Mouse (Mus musculus) CH12.LX (cell line): ENCODE measurements around the gene Zfp287. TPM values are rescaled to one million over a fixed set of nuclear protein-coding genes. Genes with fewer than 3 reads are reported as not detected.

ENCODE experiments used
- DNase-seq: peaks from one replicate; pipeline ENCODE4 v3.0.0-alpha.2; 2013; ENCODE audit errors: extremely low read depth
- H3K27ac ChIP-seq: 2 replicates; pipeline ENCODE4 v1.5.1; 2012; ENCODE audit warnings: low read depth, mild to moderate bottlenecking, control low read depth, moderate library complexity; ENCODE audit not compliant: insufficient read depth
- H3K27me3 ChIP-seq: replicated peaks from 2 replicates; pipeline ENCODE3; 2012; ENCODE audit warnings: inconsistent platforms
- H3K36me3 ChIP-seq, 2 experiments: replicated peaks in 1 of 2; 2 replicates each; pipeline versions ENCODE3 to v1.6.1; 2012; ENCODE audit warnings: inconsistent platforms in 1 of 2, low read length in 1 of 2, mild to moderate bottlenecking in 1 of 2, mixed read lengths in 1 of 2, moderate library complexity in 1 of 2; ENCODE audit not compliant: control insufficient read depth in 1 of 2, insufficient read depth in 1 of 2
- H3K4me1 ChIP-seq, 2 experiments: 2 replicates each; pipeline ENCODE4 v1.6.1; 2012; ENCODE audit warnings: inconsistent platforms in 1 of 2, moderate library complexity in 1 of 2; ENCODE audit not compliant: insufficient read depth in 2 of 2, control insufficient read depth in 1 of 2
- H3K4me2 ChIP-seq: 2 replicates; pipeline ENCODE4 v1.6.1; 2012; ENCODE audit warnings: low read depth, mild to moderate bottlenecking, control low read depth; ENCODE audit not compliant: poor library complexity, insufficient read depth, severe bottlenecking
- H3K4me3 ChIP-seq, 3 experiments: fragments of 150-350 bp in 1 of 3; sonication (generic) in 1 of 3; replicated peaks in 1 of 3; 2 replicates each; pipeline versions ENCODE3 to v1.5.1; 2011 to 2012; ENCODE audit warnings: low read depth in 2 of 3, low read length in 2 of 3, mild to moderate bottlenecking in 2 of 3, moderate library complexity in 2 of 3, control low read depth in 1 of 3, improper control_type of control experiment in 1 of 3, inconsistent platforms in 1 of 3, mixed read lengths in 1 of 3; ENCODE audit not compliant: poor library complexity in 1 of 3
- H3K79me2 ChIP-seq: replicated peaks from 2 replicates; pipeline ENCODE4 v1.6.1; 2012; ENCODE audit warnings: mild to moderate bottlenecking, moderate library complexity; ENCODE audit not compliant: control insufficient read depth, poor library complexity, insufficient read depth, severe bottlenecking; ENCODE audit errors: extremely low read depth
- H3K9ac ChIP-seq: 2 replicates; pipeline ENCODE4 v1.6.1; 2012; ENCODE audit warnings: low read depth, mild to moderate bottlenecking, control low read depth, moderate library complexity; ENCODE audit not compliant: insufficient read depth
- H3K9me3 ChIP-seq: replicated peaks from 2 replicates; pipeline ENCODE3; 2012; ENCODE audit warnings: low read length, inconsistent platforms, mixed read lengths
- CHD1 ChIP-seq: IDR thresholded peaks from 2 replicates; pipeline ENCODE4 v1.6.1; 2012; ENCODE audit warnings: low read depth, low read length, improper control_type of control experiment, inconsistent platforms
- CHD2 ChIP-seq: IDR thresholded peaks from 2 replicates; pipeline ENCODE4 v1.6.1; 2011; ENCODE audit warnings: low read length, improper control_type of control experiment
- CTCF ChIP-seq, 2 experiments: IDR thresholded peaks in 1 of 2; conservative IDR thresholded peaks in 1 of 2; 2 replicates each; pipeline ENCODE4 v1.5.1; 2011 to 2012; ENCODE audit warnings: low read depth in 2 of 2, low read length in 2 of 2, improper control_type of control experiment in 1 of 2, inconsistent platforms in 1 of 2, mild to moderate bottlenecking in 1 of 2, moderate library complexity in 1 of 2
- E2F4 ChIP-seq: IDR thresholded peaks from 2 replicates; pipeline ENCODE4 v1.6.1; 2011; ENCODE audit warnings: low read depth, low read length, improper control_type of control experiment; ENCODE audit not compliant: insufficient replicate concordance
- ELF1 ChIP-seq: IDR thresholded peaks from 2 replicates; pipeline ENCODE4 v1.6.1; 2014; ENCODE audit warnings: low read depth, mild to moderate bottlenecking, inconsistent platforms, low read length, improper control_type of control experiment
- EP300 ChIP-seq: IDR thresholded peaks from 2 replicates; pipeline ENCODE4 v1.6.1; 2011; ENCODE audit warnings: low read length, improper control_type of control experiment
- GABPA ChIP-seq: IDR thresholded peaks from 2 replicates; pipeline ENCODE4 v1.6.1; 2012; ENCODE audit warnings: low read depth, low read length, improper control_type of control experiment, inconsistent platforms; ENCODE audit not compliant: insufficient replicate concordance
- HCFC1 ChIP-seq: IDR thresholded peaks from 2 replicates; pipeline ENCODE4 v1.6.1; 2012; ENCODE audit warnings: low read depth, mild to moderate bottlenecking, inconsistent platforms, low read length, improper control_type of control experiment
- IRF4 ChIP-seq: IDR thresholded peaks from 2 replicates; pipeline ENCODE4 v1.6.1; 2014; ENCODE audit warnings: low read depth, mild to moderate bottlenecking, inconsistent platforms, low read length, improper control_type of control experiment
- JUN ChIP-seq: IDR thresholded peaks from 2 replicates; pipeline ENCODE4 v1.6.1; 2011; ENCODE audit warnings: low read depth, mild to moderate bottlenecking, low read length, improper control_type of control experiment, moderate library complexity; ENCODE audit not compliant: insufficient read depth
- JUND ChIP-seq: conservative IDR thresholded peaks from 2 replicates; pipeline ENCODE4 v1.6.1; 2011; ENCODE audit warnings: low read depth, low read length, improper control_type of control experiment
- MAX ChIP-seq: IDR thresholded peaks from 2 replicates; pipeline ENCODE4 v1.6.1; 2011; ENCODE audit warnings: low read length, improper control_type of control experiment
- MXI1 ChIP-seq: IDR thresholded peaks from 2 replicates; pipeline ENCODE4 v1.6.1; 2011; ENCODE audit warnings: mild to moderate bottlenecking, low read depth, low read length, improper control_type of control experiment
- NELFE ChIP-seq: IDR thresholded peaks from 2 replicates; pipeline ENCODE4 v1.6.1; 2011; ENCODE audit warnings: low read depth, low read length, improper control_type of control experiment
- POLR2A ChIP-seq: IDR thresholded peaks from 2 replicates; pipeline ENCODE4 v1.6.1; 2011; ENCODE audit warnings: low read depth, mild to moderate bottlenecking, improper control_type of control experiment, low read length
- RAD21 ChIP-seq: IDR thresholded peaks from 2 replicates; pipeline ENCODE4 v1.6.1; 2011; ENCODE audit warnings: low read depth, mild to moderate bottlenecking, low read length, improper control_type of control experiment, moderate library complexity
- RCOR1 ChIP-seq: conservative IDR thresholded peaks from 2 replicates; pipeline ENCODE4 v1.6.1; 2012; ENCODE audit warnings: low read depth, mild to moderate bottlenecking, inconsistent platforms, low read length, improper control_type of control experiment
- SMC3 ChIP-seq: IDR thresholded peaks from 2 replicates; pipeline ENCODE4 v1.6.1; 2011; ENCODE audit warnings: low read depth, low read length, improper control_type of control experiment
- UBTF ChIP-seq: IDR thresholded peaks from 2 replicates; pipeline ENCODE4 v1.6.1; 2012; ENCODE audit warnings: low read depth, mild to moderate bottlenecking, inconsistent platforms, low read length, improper control_type of control experiment, moderate library complexity
- ZC3H11A ChIP-seq: IDR thresholded peaks from 2 replicates; pipeline ENCODE4 v1.6.1; 2012; ENCODE audit warnings: low read depth, mild to moderate bottlenecking, inconsistent platforms, low read length, improper control_type of control experiment
- ZMIZ1 ChIP-seq: IDR thresholded peaks from 2 replicates; pipeline ENCODE4 v1.6.1; 2012; ENCODE audit warnings: low read depth, mild to moderate bottlenecking, inconsistent platforms, low read length, improper control_type of control experiment
- ZNF384 ChIP-seq: IDR thresholded peaks from 2 replicates; pipeline ENCODE4 v1.6.1; 2012; ENCODE audit warnings: low read depth, low read length, improper control_type of control experiment, inconsistent platforms
- dilution Hi-C: fragments of 300-500 bp; cut with MboI; formaldehyde crosslinking; loops from 2 replicates; pipeline ENCODE4 v1.14.3; 2020; ENCODE audit warnings: low sequenced_read_pairs; ENCODE audit not compliant: extremely low pct_unique_long_range_greater_than_20kb, extremely low pct_ligation_motif_present
- in situ Hi-C: fragments of 300-500 bp; cut with MboI; formaldehyde crosslinking; loops from 3 replicates; pipeline ENCODE4 v1.14.3; 2019; ENCODE audit warnings: low sequenced_read_pairs, low pct_ligation_motif_present, low pct_unique_long_range_greater_than_20kb, mixed read lengths
- polyA plus RNA-seq: library from polyadenylated mRNA; unstranded; fragments of >175 nt; gene quantifications from 2 replicates; pipeline ENCODE4 v1.2.1, GENCODE M21; 2012; ENCODE audit warnings: low read depth; ENCODE audit not compliant: insufficient read length
- total RNA-seq, 2 experiments: library from RNA; depleted of rRNA; stranded (reverse); fragments of 300-350 nt in 1 of 2; fragments of >200 nt in 1 of 2; gene quantifications; 2 replicates each; pipeline ENCODE4 v1.2.3; 2012 to 2014

Gene Zfp287
- total and polyA plus RNA-seq, 3 experiments: 4.8 to 7.3 (median 5.7) TPM

GRCm38 (mm10) chr11:62746001-62746533 is 14.4 kb upstream of the Zfp287 start:
- no peak for TF ChIP-seq GABPA
- no peak for TF ChIP-seq ELF1
- TF ChIP-seq CHD2: no peak
- TF ChIP-seq MXI1: no peak
- TF ChIP-seq E2F4: no peak
- no peak for TF ChIP-seq SMC3
- TF ChIP-seq EP300: no peak
- no peak for TF ChIP-seq CHD1
- TF ChIP-seq RCOR1: no peak
- TF ChIP-seq ZMIZ1: no peak
- no peak for TF ChIP-seq ZC3H11A
- TF ChIP-seq UBTF: no peak
- no peak for TF ChIP-seq MAX
- TF ChIP-seq POLR2A: no peak
- Histone ChIP-seq H3K4me1 (no peaks in the 10 kb centered on the region), H3K27ac (no peak overlapping the region), H3K9ac (no peak overlapping the region), H3K27me3 (peaks cover 2% of the 10 kb centered on the region), H3K4me2 (no peak overlapping the region), H3K36me3 (no peaks in the 10 kb centered on the region), H3K9me3 (no peaks in the 10 kb centered on the region), H3K4me3 (no peak overlapping the region), H3K79me2 (no peaks in the 10 kb centered on the region)
- DNase-seq: no peak
- in situ Hi-C loops: no loop called here
- dilution Hi-C loops: no loop called here

DNA sequence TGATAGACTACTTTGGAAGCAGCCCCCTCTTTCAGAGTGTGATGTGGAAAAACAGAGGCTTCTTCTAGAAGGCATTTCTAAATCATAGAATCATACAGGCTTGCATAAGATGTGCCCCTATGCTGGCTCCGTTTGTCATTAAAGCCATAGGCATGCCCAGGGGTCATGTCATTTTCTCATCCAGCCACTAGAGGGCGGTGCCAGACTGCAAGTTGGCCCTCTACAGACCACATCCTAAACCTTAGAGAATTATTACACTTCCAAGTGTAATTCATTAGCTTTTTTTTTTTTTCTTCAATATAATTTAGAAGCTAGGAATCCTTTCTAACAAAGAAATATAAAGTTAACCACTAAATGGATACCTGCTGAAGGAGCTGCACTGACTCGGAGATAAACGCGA is 12.4 kb upstream of the Zfp287 start:
- Histone ChIP-seq H3K27me3 (peaks cover 2% of the 10 kb centered on the region), H3K4me1 (no peaks in the 10 kb centered on the region), H3K27ac (no peak overlapping the region), H3K9ac (no peak overlapping the region), H3K79me2 (no peaks in the 10 kb centered on the region), H3K4me3 (no peak overlapping the region), H3K36me3 (no peaks in the 10 kb centered on the region), H3K9me3 (no peaks in the 10 kb centered on the region), H3K4me2 (no peak overlapping the region)
- dilution Hi-C loops: no loop called here
- peak; percentile 74 for DNase-seq
- in situ Hi-C loops: no loop called here
- TF ChIP-seq RAD21 (peak; percentile 98), NELFE (no peak; the same call in 1 of the 2 replicates), MAX (0 out of 2 replicates have a peak, but pooled peaks have one; percentile 15), IRF4 (0 out of 2 replicates have a peak, but pooled peaks have one; percentile 30), GABPA (no peak), SMC3 (peak; percentile 71), CHD2 (no peak), RCOR1 (no peak), JUN (no peak), ZMIZ1 (no peak), ZNF384 (peak; percentile 55), CHD1 (no peak), JUND (no peak), ZC3H11A (peak; percentile 2; the same call in 1 of the 2 replicates), HCFC1 (no peak), CTCF (conservative IDR thresholded peaks at IDR 0.05 in 1 of 2, IDR thresholded peaks at IDR 0.05 in 1 of 2; ENCODE audit: low read depth in 2 of 2, low read length in 2 of 2) (peak; percentile 99)
